Mouse (Mus musculus): ENCODE measurements at regions not wholly inside any gene's neighbourhood (a gene's known extent, or its start where the extent isn't known, plus 50 kb on each side); places are given as distances from the start of the nearest gene placed in this dataset.

DNA sequence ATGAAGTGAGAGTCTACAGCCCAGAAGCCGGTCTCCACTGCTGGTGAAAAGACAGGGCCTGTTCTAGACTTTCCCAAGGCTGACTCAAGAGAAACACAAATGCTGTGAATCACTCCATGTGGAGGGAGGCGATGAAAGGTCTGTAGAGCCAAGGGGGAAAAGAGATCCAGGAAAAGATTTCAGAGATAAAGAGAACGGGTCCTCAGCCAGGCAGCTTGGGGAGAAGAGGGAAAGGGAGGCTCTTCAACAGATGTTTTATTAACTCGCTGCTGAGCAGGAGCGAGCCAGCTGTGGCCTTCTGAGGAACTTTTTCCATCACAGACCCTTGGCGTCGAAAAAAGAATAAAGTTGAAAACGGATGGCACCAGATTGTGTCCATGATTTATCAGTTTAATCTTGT is 500.7 kb upstream of the Tnp1 start:
- no peaks in the 10 kb centered on the region for H3K9me3 ChIP-seq (replicated peaks; ENCODE audit: insufficient read depth, low read length)
- no peaks in the 10 kb centered on the region for H3K36me3 ChIP-seq (ENCODE audit: control insufficient read depth in 1 of 2, insufficient read depth in 2 of 2, low read length in 2 of 2)
- no peak overlapping the region for H3K4me3 ChIP-seq (ENCODE audit: control insufficient read depth in 1 of 2, insufficient read depth in 1 of 2, low read depth in 2 of 2, low read length in 2 of 2)
- TF ChIP-seq E2F4 (IDR thresholded peaks at IDR 0.05; ENCODE audit: borderline replicate concordance, low read depth, low read length) (no peak), USF1 (IDR thresholded peaks at IDR 0.05; ENCODE audit: low read depth, low read length) (no peak), JUND (IDR thresholded peaks at IDR 0.05; ENCODE audit: low read depth, low read length) (no peak), CTCF (IDR thresholded peaks at IDR 0.05 in 2 of 3, conservative IDR thresholded peaks at IDR 0.05 in 1 of 3; ENCODE audit: control insufficient read depth in 1 of 3, insufficient read depth in 1 of 3, low read depth in 2 of 3, low read length in 3 of 3, poor library complexity in 1 of 3, severe bottlenecking in 1 of 3) (no peak), RAD21 (IDR thresholded peaks at IDR 0.05; ENCODE audit: low read depth, low read length) (no peak)
- no peaks in the 10 kb centered on the region for H3K79me2 ChIP-seq (ENCODE audit: control insufficient read depth, insufficient read depth, low read length, poor library complexity)
- DNase-seq (ENCODE audit: low read depth, low spot score): no peak
- H3K27me3 ChIP-seq (ENCODE audit: control insufficient read depth in 1 of 2, insufficient read depth in 2 of 2, low read length in 2 of 2): no peaks in the 10 kb centered on the region
- no peaks in the 10 kb centered on the region for H3K4me1 ChIP-seq (ENCODE audit: control insufficient read depth in 1 of 2, insufficient read depth in 2 of 2, low read length in 2 of 2)
- no peak overlapping the region for H3K27ac ChIP-seq (ENCODE audit: control insufficient read depth, low read depth, low read length)
- no peak overlapping the region for H3K9ac ChIP-seq (ENCODE audit: control insufficient read depth, low read depth, low read length, poor library complexity, severe bottlenecking)

DNA sequence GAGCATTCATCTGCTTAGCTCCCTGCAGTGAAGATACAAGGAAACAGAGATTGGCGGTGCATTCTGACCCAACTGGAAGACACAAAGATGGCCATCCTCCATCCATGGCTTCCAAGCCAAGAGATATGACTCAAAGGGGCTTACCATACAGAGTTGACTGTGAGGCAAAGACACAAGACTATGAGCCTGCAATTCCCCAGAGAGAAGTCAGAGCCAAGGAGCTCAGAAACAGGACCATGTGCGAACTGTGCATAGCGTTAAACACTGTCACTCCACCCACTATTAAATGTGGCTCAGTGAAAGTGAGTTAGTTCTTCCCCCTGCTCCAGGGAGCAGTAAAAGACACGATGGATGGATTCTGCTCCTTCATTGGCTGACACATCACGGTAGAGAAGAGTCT is 500.1 kb upstream of the Tnp1 start:
- H3K36me3 ChIP-seq (ENCODE audit: control insufficient read depth in 1 of 2, insufficient read depth in 2 of 2, low read length in 2 of 2): no peaks in the 10 kb centered on the region
- TF ChIP-seq ZMIZ1 (IDR thresholded peaks at IDR 0.05; ENCODE audit: low read depth, low read length) (no peak), MEF2A (IDR thresholded peaks at IDR 0.05; ENCODE audit: extremely low read depth, insufficient replicate concordance, low read depth, low read length, poor library complexity, severe bottlenecking) (no peak), SMC3 (IDR thresholded peaks at IDR 0.05; ENCODE audit: low read depth, low read length) (no peak), ZNF384 (IDR thresholded peaks at IDR 0.05; ENCODE audit: low read depth, low read length) (no peak), GABPA (IDR thresholded peaks at IDR 0.05; ENCODE audit: low read depth, low read length) (no peak), NELFE (IDR thresholded peaks at IDR 0.05; ENCODE audit: low read depth, low read length) (no peak), MXI1 (IDR thresholded peaks at IDR 0.05; ENCODE audit: low read depth, low read length) (no peak), MYC (IDR thresholded peaks at IDR 0.05; ENCODE audit: low read depth, low read length) (no peak), POLR2AphosphoS5 (IDR thresholded peaks at IDR 0.05; ENCODE audit: borderline replicate concordance, low read depth, low read length) (no peak), GATA1 (IDR thresholded peaks at IDR 0.05; ENCODE audit: low read depth, low read length) (no peak), EP300 (IDR thresholded peaks at IDR 0.05; ENCODE audit: low read depth in 1 of 2, low read length in 2 of 2) (no peak), TAL1 (IDR thresholded peaks at IDR 0.05; ENCODE audit: low read length) (no peak), CTCF (IDR thresholded peaks at IDR 0.05 in 2 of 3, conservative IDR thresholded peaks at IDR 0.05 in 1 of 3; ENCODE audit: control insufficient read depth in 1 of 3, insufficient read depth in 1 of 3, low read depth in 2 of 3, low read length in 3 of 3, poor library complexity in 1 of 3, severe bottlenecking in 1 of 3) (no peak), CHD1 (IDR thresholded peaks at IDR 0.05; ENCODE audit: low read depth, low read length) (no peak), UBTF (IDR thresholded peaks at IDR 0.05; ENCODE audit: borderline replicate concordance, insufficient read depth, low read depth, low read length) (no peak), POLR2A (IDR thresholded peaks at IDR 0.05; ENCODE audit: control insufficient read depth in 1 of 2, insufficient read depth in 1 of 2, low read depth in 1 of 2, low read length in 2 of 2, poor library complexity in 1 of 2) (no peak), JUND (IDR thresholded peaks at IDR 0.05; ENCODE audit: low read depth, low read length) (no peak), E2F4 (IDR thresholded peaks at IDR 0.05; ENCODE audit: borderline replicate concordance, low read depth, low read length) (no peak)
- DNase-seq (ENCODE audit: low read depth, low spot score): no peak

More for the DNA sequence above, 500.1 kb upstream of the Tnp1 start:
- H3K4me3 ChIP-seq (ENCODE audit: control insufficient read depth in 1 of 2, insufficient read depth in 1 of 2, low read depth in 2 of 2, low read length in 2 of 2): no peak overlapping the region
- no peak overlapping the region for H3K9ac ChIP-seq (ENCODE audit: control insufficient read depth, low read depth, low read length, poor library complexity, severe bottlenecking)
- no peaks in the 10 kb centered on the region for H3K79me2 ChIP-seq (ENCODE audit: control insufficient read depth, insufficient read depth, low read length, poor library complexity)
- H3K4me1 ChIP-seq (ENCODE audit: control insufficient read depth in 1 of 2, insufficient read depth in 2 of 2, low read length in 2 of 2): no peaks in the 10 kb centered on the region
- no peak overlapping the region for H3K27ac ChIP-seq (ENCODE audit: control insufficient read depth, low read depth, low read length)
- H3K27me3 ChIP-seq (ENCODE audit: control insufficient read depth in 1 of 2, insufficient read depth in 2 of 2, low read length in 2 of 2): no peaks in the 10 kb centered on the region
- H3K9me3 ChIP-seq (replicated peaks; ENCODE audit: insufficient read depth, low read length): no peaks in the 10 kb centered on the region
